Mouse (Mus musculus): ENCODE results near the gene Ulk3. TPM values are rescaled to one million over a fixed set of nuclear protein-coding genes. Genes with fewer than 3 reads are reported as not detected.

Ulk3 gene
- total and polyA plus RNA-seq, 3 experiments, result 5.7 to 19.1 (median 6.7) TPM

- H3K4me3 ChIP-seq, result peak overlapping the region; percentile 20; the same call in 1 of the 2 replicates
- H3K36me3 ChIP-seq (ENCODE audit: control insufficient read depth, insufficient read depth, low read length), result peaks cover 4% of the 10 kb centered on the region; the same call in 1 of the 2 replicates
- peak overlapping the region; percentile 95 for H3K27ac ChIP-seq
- H3K27me3 ChIP-seq (ENCODE audit: control insufficient read depth, insufficient read depth, low read length), result no peaks in the 10 kb centered on the region
- TF ChIP-seq POLR2A (IDR thresholded peaks at IDR 0.05; ENCODE audit: insufficient read depth, low read depth, low read length) (no peak), EP300 (IDR thresholded peaks at IDR 0.05; ENCODE audit: insufficient read depth, low read depth, low read length) (no peak), CTCF (IDR thresholded peaks at IDR 0.05) (no peak)
- peak in 1 of 2 experiments; percentile 48 for DNase-seq
- intact Hi-C loops (cut with DNase I), result no loop called here
- H3K79me2 ChIP-seq (replicated peaks; ENCODE audit: control insufficient read depth, insufficient read depth, low read length), result peaks cover 9% of the 10 kb centered on the region
- WGBS, result 34% methylated on average over 7 of the region's 7 CpGs
- H3K9ac ChIP-seq (ENCODE audit: low read depth, low read length), result peak overlapping the region; percentile 44
- H3K4me1 ChIP-seq (ENCODE audit: control insufficient read depth, insufficient read depth, low read length), result peaks cover 37% of the 10 kb centered on the region
Measured at GRCm38 (mm10) chr9:57643856-57644180, 54.6 kb downstream of the Ulk3 start.

- H3K27ac ChIP-seq, result peak overlapping the region; percentile 95
- peaks cover under 1% of the 10 kb centered on the region; the same call in 1 of the 2 replicates for H3K36me3 ChIP-seq (ENCODE audit: control insufficient read depth, insufficient read depth, low read length)
- H3K9ac ChIP-seq (ENCODE audit: low read depth, low read length), result peak overlapping the region; percentile 98
- 4% methylated on average over 18 of the region's 18 CpGs for WGBS
- DNase-seq, result no peak
- intact Hi-C loops (cut with DNase I), result no loop called here
- peaks cover 35% of the 10 kb centered on the region for H3K4me1 ChIP-seq (ENCODE audit: control insufficient read depth, insufficient read depth, low read length)
- no peaks in the 10 kb centered on the region for H3K27me3 ChIP-seq (ENCODE audit: control insufficient read depth, insufficient read depth, low read length)
- TF ChIP-seq EP300 (IDR thresholded peaks at IDR 0.05; ENCODE audit: insufficient read depth, low read depth, low read length), result no peak
- no peak for TF ChIP-seq POLR2A (IDR thresholded peaks at IDR 0.05; ENCODE audit: insufficient read depth, low read depth, low read length)
- TF ChIP-seq CTCF (IDR thresholded peaks at IDR 0.05), result no peak
- H3K79me2 ChIP-seq (replicated peaks; ENCODE audit: control insufficient read depth, insufficient read depth, low read length), result peaks cover 9% of the 10 kb centered on the region
- H3K4me3 ChIP-seq, result peak overlapping the region; percentile 95
Measured at GRCm38 (mm10) chr9:57644442-57644943, 55.2 kb downstream of the Ulk3 start.

- Histone ChIP-seq H3K4me1 (ENCODE audit: control insufficient read depth, insufficient read depth, low read length) (peaks cover 30% of the 10 kb centered on the region), H3K9ac (ENCODE audit: low read depth, low read length) (peak overlapping the region; percentile 98), H3K27me3 (ENCODE audit: control insufficient read depth, insufficient read depth, low read length) (no peaks in the 10 kb centered on the region), H3K27ac (peak overlapping the region; percentile 95), H3K36me3 (ENCODE audit: control insufficient read depth, insufficient read depth, low read length) (no peaks in the 10 kb centered on the region), H3K79me2 (replicated peaks; ENCODE audit: control insufficient read depth, insufficient read depth, low read length) (peaks cover 9% of the 10 kb centered on the region), H3K4me3 (peak overlapping the region; percentile 95)
- WGBS, result 1% methylated on average over 75 of the region's 85 CpGs
- DNase-seq, result peak; percentile 96 to 98
- TF ChIP-seq POLR2A (IDR thresholded peaks at IDR 0.05; ENCODE audit: insufficient read depth, low read depth, low read length) (peak; percentile 57; the same call in 1 of the 2 replicates), CTCF (IDR thresholded peaks at IDR 0.05) (peak; percentile 99), EP300 (IDR thresholded peaks at IDR 0.05; ENCODE audit: insufficient read depth, low read depth, low read length) (peak; percentile 79)
- intact Hi-C loops (cut with DNase I), result loop anchor here (1.0 to 5.0 kb wide), 3 partner anchors 16 to 108 kb away; partner anchors contain the start of genes Fam219b and Ulk3
Measured at GRCm38 (mm10) chr9:57644944-57645893, 56.0 kb downstream of the Ulk3 start.

Other genes with a start within 250 kb of the Ulk3 start
- gene Ppcdc, start 149.3 kb upstream of the Ulk3 start, total RNA-seq (2021), result 1 to 10 TPM; 7.3 to 7.6 TPM
- 16.9 and 22.9 TPM in 2 replicates for gene Ppcdc, start 149.3 kb upstream of the Ulk3 start, polyA plus RNA-seq (2012; rRNA removed)
- 1 to 10 TPM; 3.9 to 4.9 TPM for gene Scamp5, start 121.4 kb upstream of the Ulk3 start, total RNA-seq (2021)
- 15.9 and 21.4 TPM in 2 replicates for gene Scamp5, start 121.4 kb upstream of the Ulk3 start, polyA plus RNA-seq (2012; rRNA removed)
- gene Rpp25, start 85.4 kb upstream of the Ulk3 start, total RNA-seq (2021), result 1 to 10 TPM; 1.6 TPM
- 2.1 TPM in 2 replicates for gene Rpp25, start 85.4 kb upstream of the Ulk3 start, polyA plus RNA-seq (2012; rRNA removed)
- gene Cox5a, start 68.2 kb upstream of the Ulk3 start, total RNA-seq (2021), result 1,000 to 10,000 TPM; 2,350 to 2,717 TPM
- 1,522 and 1,780 TPM in 2 replicates for gene Cox5a, start 68.2 kb upstream of the Ulk3 start, polyA plus RNA-seq (2012; rRNA removed)
- gene Fam219b, start 51.9 kb upstream of the Ulk3 start, total RNA-seq (2021), result 1 to 10 TPM; 8.1 to 8.3 TPM
- gene Fam219b, start 51.9 kb upstream of the Ulk3 start, polyA plus RNA-seq (2012; rRNA removed), result 3.1 and 4.7 TPM in 2 replicates
- gene Mpi, start 36.7 kb upstream of the Ulk3 start, total RNA-seq (2021), result 100 to 1,000 TPM; 119 to 132 TPM
- gene Mpi, start 36.7 kb upstream of the Ulk3 start, polyA plus RNA-seq (2012; rRNA removed), result 146 and 266 TPM in 2 replicates
- gene Scamp2, start 28.5 kb upstream of the Ulk3 start, total RNA-seq (2021), result 10 to 100 TPM; 25.7 to 26.7 TPM
- gene Scamp2, start 28.5 kb upstream of the Ulk3 start, polyA plus RNA-seq (2012; rRNA removed), result 43.9 and 54.8 TPM in 2 replicates
- not detected for gene Cplx3, start 16.8 kb downstream of the Ulk3 start, total RNA-seq (2021)
- gene Cplx3, start 16.8 kb downstream of the Ulk3 start, polyA plus RNA-seq (2012; rRNA removed), result not detected in 2 replicates
- gene Lman1l, start 31.3 kb downstream of the Ulk3 start, total RNA-seq (2021), result not detected
- gene Lman1l, start 31.3 kb downstream of the Ulk3 start, polyA plus RNA-seq (2012; rRNA removed), result 0.20 TPM in 1 of 2 replicates, not detected in the other
- 10 to 100 TPM; 23.3 to 29.7 TPM for gene Csk, start 64.2 kb downstream of the Ulk3 start, total RNA-seq (2021)
- 19.4 and 20.6 TPM in 2 replicates for gene Csk, start 64.2 kb downstream of the Ulk3 start, polyA plus RNA-seq (2012; rRNA removed)
- not detected for gene Cyp1a2, start 94.3 kb downstream of the Ulk3 start, total RNA-seq (2021)
- 1.00 TPM in 1 of 2 replicates, not detected in the other for gene Cyp1a2, start 94.3 kb downstream of the Ulk3 start, polyA plus RNA-seq (2012; rRNA removed)
- gene Cyp1a1, start 98.5 kb downstream of the Ulk3 start, total RNA-seq (2021), result under 1 TPM; 0.09 to 0.13 TPM
- 0.20 and 0.78 TPM in 2 replicates for gene Cyp1a1, start 98.5 kb downstream of the Ulk3 start, polyA plus RNA-seq (2012; rRNA removed)
- gene Edc3, start 119.1 kb downstream of the Ulk3 start, total RNA-seq (2021), result 1 to 10 TPM; 5.3 to 5.7 TPM
- gene Edc3, start 119.1 kb downstream of the Ulk3 start, polyA plus RNA-seq (2012; rRNA removed), result 5.5 and 6.6 TPM in 2 replicates
- gene Clk3, start 176.4 kb downstream of the Ulk3 start, total RNA-seq (2021), result 10 to 100 TPM; 27.6 to 33.8 TPM
- gene Clk3, start 176.4 kb downstream of the Ulk3 start, polyA plus RNA-seq (2012; rRNA removed), result 61.7 and 124 TPM in 2 replicates
- 1 to 10 TPM; 4.0 to 4.6 TPM for gene Arid3b, start 247.3 kb downstream of the Ulk3 start, total RNA-seq (2021)
- 3.6 and 3.8 TPM in 2 replicates for gene Arid3b, start 247.3 kb downstream of the Ulk3 start, polyA plus RNA-seq (2012; rRNA removed)